ENCODE assay signal across 1 mouse cellular context in genomic region chr9:21148427-21148826, GRCm38 (mm10).
TF ChIP-seq lines count a peak whose summit lies in the region.

No protein-coding gene starts in this region.

TF ChIP-seq in MEL, 35 proteins besides CTCF, POLR2A, EP300 and RAD21:
- TF ChIP-seq ELF1 (IDR thresholded peaks at IDR 0.05; ENCODE audit: low read depth, low read length): no peak; the same call in 1 of the 2 replicates
- no peak; the same call in 1 of the 2 replicates for TF ChIP-seq MXI1 (IDR thresholded peaks at IDR 0.05; ENCODE audit: low read depth, low read length)
- TF ChIP-seq CHD1 (IDR thresholded peaks at IDR 0.05; ENCODE audit: low read depth, low read length): no peak
- peak; percentile 42; the same call in 1 of the 2 replicates for TF ChIP-seq NELFE (IDR thresholded peaks at IDR 0.05; ENCODE audit: low read depth, low read length)
- TF ChIP-seq ZNF384 (IDR thresholded peaks at IDR 0.05; ENCODE audit: low read depth, low read length): no peak
- TF ChIP-seq TCF12 (IDR thresholded peaks at IDR 0.05; ENCODE audit: low read depth, low read length): no peak
- no peak for TF ChIP-seq KAT2A (conservative IDR thresholded peaks at IDR 0.05; ENCODE audit: low read depth, low read length)
- TF ChIP-seq HCFC1 (IDR thresholded peaks at IDR 0.05; ENCODE audit: low read depth, low read length): peak; percentile 72
- peak; percentile 46 for TF ChIP-seq SIN3A (IDR thresholded peaks at IDR 0.05; ENCODE audit: low read length)
- TF ChIP-seq MAZ (IDR thresholded peaks at IDR 0.05; ENCODE audit: low read depth, low read length): peak; percentile 40
- no peak for TF ChIP-seq UBTF (IDR thresholded peaks at IDR 0.05; ENCODE audit: borderline replicate concordance, insufficient read depth, low read depth, low read length)
